Mouse (Mus musculus) myocyte (in vitro differentiated cells): ENCODE data around the gene Cald1. TPM values are rescaled to one million over a fixed set of nuclear protein-coding genes. Genes with fewer than 3 reads are reported as not detected.

ENCODE experiments used
- H3K27me3 ChIP-seq: one replicate; pipeline ENCODE4 v1.6.1; 2011; ENCODE audit not compliant: control insufficient read depth, insufficient read depth, insufficient read length
- H3K36me3 ChIP-seq: one replicate; pipeline ENCODE4 v1.6.1; 2011; ENCODE audit not compliant: control insufficient read depth, insufficient read depth
- H3K4me2 ChIP-seq: one replicate; pipeline ENCODE4 v1.6.1; 2011; ENCODE audit warnings: low read depth, control low read depth
- H3K4me3 ChIP-seq: one replicate; pipeline ENCODE4 v1.5.1; 2011; ENCODE audit warnings: mild to moderate bottlenecking, control low read depth, moderate library complexity
- H3K79me2 ChIP-seq: one replicate; pipeline ENCODE4 v1.6.1; 2011; ENCODE audit not compliant: control insufficient read depth, insufficient read depth
- H3ac ChIP-seq: one replicate; pipeline ENCODE4 v1.6.1; 2011; ENCODE audit not compliant: control insufficient read depth, insufficient read length
- CEBPB ChIP-seq: IDR thresholded peaks from 2 replicates; pipeline ENCODE4 v1.6.1; 2011; ENCODE audit warnings: mild to moderate bottlenecking, moderate library complexity; ENCODE audit not compliant: poor library complexity, insufficient read depth, severe bottlenecking
- E2F4 ChIP-seq: IDR thresholded peaks from one replicate; pipeline ENCODE4 v1.6.1; 2011; ENCODE audit warnings: mild to moderate bottlenecking, control low read depth, moderate library complexity; ENCODE audit not compliant: insufficient read depth
- MAX ChIP-seq: IDR thresholded peaks from one replicate; pipeline ENCODE4 v1.6.1; 2011; ENCODE audit warnings: low read depth, mild to moderate bottlenecking, control low read depth
- MYOD1 ChIP-seq, 3 experiments: IDR thresholded peaks; one replicate each; pipeline ENCODE4 v1.6.1; 2011; ENCODE audit warnings: control low read depth in 2 of 3, low read depth in 2 of 3, mild to moderate bottlenecking in 2 of 3, moderate library complexity in 1 of 3; ENCODE audit not compliant: insufficient read length in 2 of 3, control insufficient read depth in 1 of 3
- MYOG ChIP-seq, 3 experiments: IDR thresholded peaks; one replicate each; pipeline ENCODE4 v1.6.1; 2011; ENCODE audit warnings: control low read depth in 2 of 3, low read depth in 2 of 3, mild to moderate bottlenecking in 2 of 3; ENCODE audit not compliant: insufficient read length in 2 of 3, control insufficient read depth in 1 of 3, insufficient read depth in 1 of 3
- POLR2A ChIP-seq: IDR thresholded peaks from one replicate; pipeline ENCODE4 v1.6.1; 2011; ENCODE audit warnings: low read depth, mild to moderate bottlenecking, control low read depth, moderate library complexity; ENCODE audit not compliant: insufficient read length
- POLR2AphosphoS2 ChIP-seq: IDR thresholded peaks from one replicate; pipeline ENCODE4 v1.6.1; 2011; ENCODE audit warnings: low read depth, control low read depth; ENCODE audit not compliant: insufficient read length
- REST ChIP-seq: IDR thresholded peaks from one replicate; pipeline ENCODE4 v1.6.1; 2011; ENCODE audit warnings: mild to moderate bottlenecking, control low read depth, moderate library complexity; ENCODE audit not compliant: insufficient read depth, insufficient read length
- SRF ChIP-seq: IDR thresholded peaks from one replicate; pipeline ENCODE4 v1.6.1; 2011; ENCODE audit warnings: low read depth; ENCODE audit not compliant: control insufficient read depth, insufficient read length
- TCF12 ChIP-seq: IDR thresholded peaks from one replicate; pipeline ENCODE4 v1.6.1; 2011; ENCODE audit warnings: mild to moderate bottlenecking, control low read depth; ENCODE audit not compliant: poor library complexity, insufficient read depth, severe bottlenecking
- TCF3 ChIP-seq: IDR thresholded peaks from one replicate; pipeline ENCODE4 v1.6.1; 2011; ENCODE audit warnings: low read depth, control low read depth; ENCODE audit not compliant: insufficient read length
- USF1 ChIP-seq: IDR thresholded peaks from one replicate; pipeline ENCODE4 v1.6.1; 2011; ENCODE audit warnings: low read depth, mild to moderate bottlenecking, control low read depth, moderate library complexity
- polyA plus RNA-seq: library from polyadenylated mRNA; unstranded; fragments of >200 nt; fragmentation: generic; extraction: Trizol; gene quantifications from one replicate; pipeline ENCODE4 v1.2.1, GENCODE M21; 2012; ENCODE audit warnings: missing spikeins

Cald1 gene
- polyA plus RNA-seq, 1 experiment: 88.1 TPM

- Histone ChIP-seq H3K27me3 (no peaks in the 10 kb centered on the region), H3ac (no peak overlapping the region), H3K79me2 (peaks cover 100% of the 10 kb centered on the region), H3K4me3 (no peak overlapping the region), H3K36me3 (peaks cover 30% of the 10 kb centered on the region), H3K4me2 (no peak overlapping the region)
- TF ChIP-seq MYOG (IDR thresholded peaks at IDR 0.05; ENCODE audit: control insufficient read depth in 1 of 3, insufficient read depth in 1 of 3, insufficient read length in 2 of 3, low read depth in 2 of 3) (no peak), SRF (no peak), MYOD1 (IDR thresholded peaks at IDR 0.05; ENCODE audit: control insufficient read depth in 1 of 3, insufficient read length in 2 of 3, low read depth in 2 of 3) (no peak)
Observed at GRCm38 (mm10) chr6:34723250-34723904, 125.1 kb downstream of the Cald1 start.

- peaks cover 22% of the 10 kb centered on the region for H3K36me3 ChIP-seq
- H3K4me2 ChIP-seq: no peak overlapping the region
- no peak overlapping the region for H3ac ChIP-seq
- no peak overlapping the region for H3K4me3 ChIP-seq
- no peaks in the 10 kb centered on the region for H3K27me3 ChIP-seq
- TF ChIP-seq MYOD1 (IDR thresholded peaks at IDR 0.05; ENCODE audit: control insufficient read depth in 1 of 3, insufficient read length in 2 of 3, low read depth in 2 of 3) (no peak), POLR2A (no peak), MYOG (IDR thresholded peaks at IDR 0.05; ENCODE audit: control insufficient read depth in 1 of 3, insufficient read depth in 1 of 3, insufficient read length in 2 of 3, low read depth in 2 of 3) (no peak), TCF12 (no peak), USF1 (no peak), CEBPB (no peak), MAX (no peak), SRF (no peak), POLR2AphosphoS2 (no peak), TCF3 (no peak)
- H3K79me2 ChIP-seq: peaks cover 100% of the 10 kb centered on the region
Observed at GRCm38 (mm10) chr6:34725660-34726059, 127.4 kb downstream of the Cald1 start.

- Histone ChIP-seq H3K79me2 (peaks cover 100% of the 10 kb centered on the region), H3ac (no peak overlapping the region), H3K36me3 (peaks cover 20% of the 10 kb centered on the region), H3K4me2 (no peak overlapping the region), H3K4me3 (no peak overlapping the region), H3K27me3 (no peaks in the 10 kb centered on the region)
- TF ChIP-seq TCF12 (no peak), POLR2A (no peak), MYOD1 (IDR thresholded peaks at IDR 0.05; ENCODE audit: control insufficient read depth in 1 of 3, insufficient read length in 2 of 3, low read depth in 2 of 3) (no peak), USF1 (no peak), SRF (no peak), REST (no peak), POLR2AphosphoS2 (no peak), CEBPB (no peak), TCF3 (no peak), E2F4 (no peak)
Observed at GRCm38 (mm10) chr6:34726104-34726503, 127.8 kb downstream of the Cald1 start.

DNA sequence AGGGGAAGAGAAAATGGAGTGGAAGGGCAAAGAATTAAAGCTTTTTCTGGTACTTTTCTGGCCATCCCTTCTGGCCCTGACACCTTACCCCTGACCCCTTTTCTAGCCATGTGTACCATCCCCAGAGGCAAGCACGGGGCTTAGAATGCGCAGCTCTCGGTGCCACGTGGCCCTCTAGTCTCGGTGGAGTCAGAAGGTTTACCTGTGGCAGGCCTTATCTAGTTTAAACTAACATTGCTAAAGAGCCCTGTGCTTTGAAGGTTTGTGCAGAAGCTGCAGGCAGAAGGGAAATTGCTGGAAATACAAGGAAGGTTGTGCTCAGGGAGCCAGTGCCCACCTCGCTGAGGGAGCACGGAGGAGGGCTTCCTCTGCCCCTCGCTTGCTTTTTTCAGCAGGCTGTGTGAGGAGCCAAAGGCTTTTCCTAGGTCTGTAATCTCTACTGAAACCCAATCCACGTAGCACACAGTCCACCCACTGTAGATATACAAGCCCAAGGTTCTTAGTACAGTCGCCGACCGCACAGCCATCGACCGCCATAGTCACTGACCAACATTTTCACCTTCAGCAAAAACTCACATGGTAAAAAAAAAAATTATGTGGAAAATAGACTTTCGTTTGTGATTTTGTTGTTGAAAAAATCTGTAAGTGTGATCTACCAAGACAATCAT lies 129.2 kb downstream of the Cald1 start:
- TF ChIP-seq E2F4 (no peak), CEBPB (no peak), POLR2AphosphoS2 (no peak), MAX (no peak), MYOG (IDR thresholded peaks at IDR 0.05; ENCODE audit: control insufficient read depth in 1 of 3, insufficient read depth in 1 of 3, insufficient read length in 2 of 3, low read depth in 2 of 3) (no peak), MYOD1 (IDR thresholded peaks at IDR 0.05; ENCODE audit: control insufficient read depth in 1 of 3, insufficient read length in 2 of 3, low read depth in 2 of 3) (no peak), POLR2A (no peak), USF1 (no peak), TCF12 (no peak), TCF3 (no peak), REST (no peak), SRF (no peak)
- H3K27me3 ChIP-seq: no peaks in the 10 kb centered on the region
- no peak overlapping the region for H3K4me3 ChIP-seq
- no peak overlapping the region for H3ac ChIP-seq
- H3K4me2 ChIP-seq: no peak overlapping the region
- peaks cover 20% of the 10 kb centered on the region for H3K36me3 ChIP-seq
- H3K79me2 ChIP-seq: peaks cover 100% of the 10 kb centered on the region

DNA sequence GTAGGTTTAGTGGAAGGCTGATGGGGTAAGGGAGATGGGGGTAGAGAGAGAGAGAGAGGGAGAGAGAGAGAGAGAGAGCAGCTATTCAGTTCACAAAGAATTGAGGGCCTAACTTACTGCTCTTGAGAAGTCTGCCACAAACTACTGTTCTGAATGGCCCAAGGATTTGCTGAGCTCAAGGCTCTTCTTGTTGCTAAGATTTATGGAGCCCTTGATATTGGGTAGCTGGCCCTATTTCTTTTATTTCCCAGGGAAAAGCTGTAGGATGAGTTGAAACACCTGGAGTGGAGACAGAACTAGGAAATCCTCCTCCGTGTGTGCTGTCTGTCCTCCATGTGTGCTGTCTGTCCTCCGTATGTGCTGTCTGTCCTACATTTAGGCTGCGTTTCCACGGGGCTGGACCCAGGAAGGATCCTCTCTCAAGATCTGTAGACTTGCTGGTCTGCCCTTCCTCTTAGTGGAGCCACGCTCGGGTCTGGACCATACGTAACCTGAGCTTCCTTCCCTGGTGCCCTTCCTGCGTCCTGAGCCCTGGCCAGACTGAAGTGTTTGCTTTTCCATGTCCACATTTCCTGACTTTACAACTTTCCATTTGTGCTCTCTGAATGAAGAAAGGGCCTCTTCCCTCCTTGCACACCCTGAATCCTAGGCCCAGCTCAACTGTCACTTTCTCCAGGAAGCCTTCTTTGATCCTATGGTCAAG lies 131.3 kb downstream of the Cald1 start:
- Histone ChIP-seq H3K4me2 (no peak overlapping the region), H3K27me3 (no peaks in the 10 kb centered on the region), H3K79me2 (peaks cover 100% of the 10 kb centered on the region), H3K4me3 (no peak overlapping the region), H3ac (no peak overlapping the region), H3K36me3 (peaks cover 10% of the 10 kb centered on the region)
- TF ChIP-seq USF1: no peak
- TF ChIP-seq CEBPB: no peak
- peak; percentile 17 for TF ChIP-seq POLR2AphosphoS2
